24 mouse cellular contexts compared by ENCODE assay signal in genomic region chr17:81201052-81201451, GRCm38 (mm10).
DNase-seq lines count a peak whose midpoint lies in the region; ATAC-seq and TF ChIP-seq lines count a peak whose summit lies in the region.
"Had no signal": no experiment of that assay in that cellular context is flagged by ENCODE, and none has a peak within 500 bp of the region (broad histone marks: within the 10 kb centered on the region; RNA-seq: fewer than 3 reads in every experiment).

No protein-coding gene starts in this region.

- WGBS in kidney, embryonic 14.5 days = 13% methylated on average over 8 of the region's 8 CpGs
- 51% methylated on average over 8 of the region's 8 CpGs for WGBS in lung, postnatal 0 days

- H3K4me1 ChIP-seq in kidney, embryonic 14.5 days (ENCODE audit: control insufficient read depth, insufficient read depth, low read length) = 0 out of 2 replicates have a peak, but pooled peaks cover 3% of the 10 kb centered on the region
- no peaks in the 10 kb centered on the region for H3K4me1 ChIP-seq in lung, postnatal 0 days (ENCODE audit: insufficient read depth, low read depth, low read length)
- H3K4me1 ChIP-seq: embryonic facial prominence, embryonic 15.5 days; forebrain, embryonic 15.5 days; heart, embryonic 13.5 days; limb, embryonic 15.5 days; liver, embryonic 15.5 days had no signal

- H3K9ac ChIP-seq in kidney, embryonic 14.5 days (ENCODE audit: low read depth, low read length) = no peak overlapping the region
- H3K9ac ChIP-seq in lung, postnatal 0 days (replicated peaks; ENCODE audit: low read depth) = no peak overlapping the region
- H3K9ac ChIP-seq: embryonic facial prominence, embryonic 15.5 days; forebrain, embryonic 15.5 days; heart, embryonic 13.5 days; limb, embryonic 15.5 days; liver, embryonic 15.5 days had no signal

- H3K4me3 ChIP-seq in kidney, embryonic 14.5 days (ENCODE audit: low read length) = no peak overlapping the region
- H3K4me3 ChIP-seq in lung, postnatal 0 days (ENCODE audit: low read depth, low read length) = no peak overlapping the region
- H3K4me3 ChIP-seq: embryonic facial prominence, embryonic 15.5 days; forebrain, embryonic 15.5 days; heart, embryonic 13.5 days; limb, embryonic 15.5 days; liver, embryonic 15.5 days had no signal

- peaks cover 4% of the 10 kb centered on the region; the same call in 1 of the 2 replicates for H3K9me3 ChIP-seq in kidney, embryonic 14.5 days (ENCODE audit: control insufficient read depth, low read length)
- H3K9me3 ChIP-seq in lung, postnatal 0 days (ENCODE audit: low read length) = no peaks in the 10 kb centered on the region
- H3K9me3 ChIP-seq: forebrain, embryonic 15.5 days; limb, embryonic 15.5 days; liver, embryonic 15.5 days had no signal

- no peaks in the 10 kb centered on the region for H3K27me3 ChIP-seq in kidney, embryonic 14.5 days (ENCODE audit: control insufficient read depth, insufficient read depth, low read length)
- no peaks in the 10 kb centered on the region for H3K27me3 ChIP-seq in lung, postnatal 0 days (replicated peaks; ENCODE audit: insufficient read depth, low read length)
- H3K27me3 ChIP-seq: embryonic facial prominence, embryonic 15.5 days; forebrain, embryonic 15.5 days; heart, embryonic 13.5 days; limb, embryonic 15.5 days; liver, embryonic 15.5 days had no signal

- H3K36me3 ChIP-seq in kidney, embryonic 14.5 days (ENCODE audit: control insufficient read depth, insufficient read depth, low read length) = no peaks in the 10 kb centered on the region
- no peaks in the 10 kb centered on the region for H3K36me3 ChIP-seq in lung, postnatal 0 days (ENCODE audit: insufficient read depth, low read length)
- H3K36me3 ChIP-seq: embryonic facial prominence, embryonic 15.5 days; forebrain, embryonic 15.5 days; heart, embryonic 13.5 days; limb, embryonic 15.5 days; liver, embryonic 15.5 days had no signal

- H3K27ac ChIP-seq in kidney, embryonic 14.5 days (ENCODE audit: low read depth, low read length) = no peak overlapping the region
- H3K27ac ChIP-seq in lung, postnatal 0 days (ENCODE audit: low read length) = no peak overlapping the region
- H3K27ac ChIP-seq: embryonic facial prominence, embryonic 15.5 days; forebrain, embryonic 15.5 days; heart, embryonic 13.5 days; hindbrain, postnatal 0 days; limb, embryonic 15.5 days; liver, embryonic 15.5 days had no signal

- H3K4me2 ChIP-seq in kidney, embryonic 14.5 days (replicated peaks; ENCODE audit: low read depth, low read length) = no peak overlapping the region
- H3K4me2 ChIP-seq in lung, postnatal 0 days (replicated peaks; ENCODE audit: low read depth, low read length) = no peak overlapping the region
- H3K4me2 ChIP-seq: embryonic facial prominence, embryonic 15.5 days; forebrain, embryonic 15.5 days; heart, embryonic 13.5 days; limb, embryonic 15.5 days; liver, embryonic 15.5 days had no signal

- no peak for TF ChIP-seq CTCF in lung, postnatal 0 days (IDR thresholded peaks at IDR 0.05)

- no peak for DNase-seq in kidney, postnatal 10 days
- no peak for DNase-seq in lung, postnatal 0 days (ENCODE audit: low spot score)
- DNase-seq in lung, postnatal 14 days = no peak
- peak; percentile 10 for DNase-seq in embryo, embryonic 9.5 days (ENCODE audit: extremely low spot score)
- no peak for DNase-seq in adrenal gland, adult 2 months
- DNase-seq in left cerebral cortex, adult 11 months (ENCODE audit: low spot score) = no peak
- DNase-seq: adrenal gland, postnatal 25 days; cerebellum, adult 9-11 months; gastrocnemius, postnatal 25 days; heart, adult 18-20 months; heart, postnatal 14 days; kidney, postnatal 25 days; midbrain, embryonic 14.5 days; right cerebral cortex, postnatal 25 days; spleen, adult 18-20 months had no signal

- no peak for TF ChIP-seq EP300 in lung, postnatal 0 days (IDR thresholded peaks at IDR 0.05)

- peak; percentile 55; the same call in 1 of the 2 replicates for ATAC-seq in kidney, embryonic 14.5 days (ENCODE audit: low FRiP score, low TSS enrichment)
- peak; percentile 19; the same call in 1 of the 2 replicates for ATAC-seq in lung, postnatal 0 days
- ATAC-seq: CD4-positive, CD25-positive, alpha-beta regulatory T cell, adult 4 months; forebrain, embryonic 15.5 days; intestine, embryonic 16.5 days had no signal
